Mouse (Mus musculus): ENCODE data around the gene Pmpcb. TPM values are rescaled to one million over a fixed set of nuclear protein-coding genes. Genes with fewer than 3 reads are reported as not detected.
"Not testable (repeated sequence)": the region's sequence is repeated elsewhere in the genome, so short reads cannot be mapped to it uniquely, and the experiment has no call there.

Gene Pmpcb
- polyA plus RNA-seq (2015; fragmentation: Nextera tagmentation; extraction: Ambion mirVana), result 68.8 and 72.4 TPM in 2 replicates

DNA sequence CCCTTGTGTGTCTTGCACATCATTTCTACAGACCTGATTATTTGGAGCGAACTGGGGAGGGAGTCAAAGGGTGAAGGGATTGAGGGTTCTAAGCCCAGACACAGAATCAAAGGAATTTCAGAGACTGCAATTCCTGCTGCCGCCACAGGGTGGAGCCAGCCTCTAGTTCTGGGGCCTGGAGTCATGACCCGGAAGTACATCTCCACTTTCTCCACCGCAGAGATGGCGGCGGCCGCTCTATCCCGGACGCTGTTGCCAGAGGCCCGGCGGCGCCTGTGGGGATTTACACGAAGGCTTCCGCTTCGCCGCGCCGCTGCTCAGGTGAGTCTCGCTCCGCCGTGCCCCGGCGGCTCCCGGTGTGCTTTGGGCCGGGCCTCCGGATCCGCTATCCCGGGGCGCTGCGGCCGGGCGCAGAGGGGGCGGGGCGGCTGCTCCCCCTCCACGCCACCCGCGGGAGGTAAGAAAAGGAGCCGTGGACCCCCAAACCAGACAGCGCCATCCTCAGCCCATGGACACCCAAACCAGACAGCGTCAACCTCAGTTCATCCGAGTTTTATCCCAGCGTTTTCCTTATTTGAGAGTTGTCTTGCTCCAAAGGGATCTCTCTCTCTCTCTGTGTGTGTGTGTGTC, at the start of gene Pmpcb:
Pmpcb (plus strand) TSS at position 186 of the 630 bp plus-strand sequence.
- ATAC-seq, result peak; percentile 86
- under 1% methylated on average over 42 of the region's 42 CpGs for WGBS
- Histone ChIP-seq H3K4me2 (ENCODE audit: low read length) (peak within 1 kb of the TSS; percentile 93), H3K9me3 (replicated peaks; ENCODE audit: control insufficient read depth, low read length, poor library complexity, severe bottlenecking) (no peaks in the 10 kb centered on the region), H3K4me3 (ENCODE audit: low read depth, low read length) (peak within 1 kb of the TSS; percentile 89), H3K27ac (ENCODE audit: low read length) (peak within 1 kb of the TSS; percentile 85), H3K36me3 (ENCODE audit: control insufficient read depth, insufficient read depth, low read length) (peaks cover 7% of the 10 kb centered on the region), H3K4me1 (ENCODE audit: control insufficient read depth, insufficient read depth, low read length) (peaks cover 21% of the 10 kb centered on the region), H3K27me3 (ENCODE audit: control insufficient read depth, insufficient read depth, low read depth, low read length) (no peaks in the 10 kb centered on the region), H3K9ac (ENCODE audit: low read depth, low read length) (peak within 1 kb of the TSS; percentile 96)

DNA sequence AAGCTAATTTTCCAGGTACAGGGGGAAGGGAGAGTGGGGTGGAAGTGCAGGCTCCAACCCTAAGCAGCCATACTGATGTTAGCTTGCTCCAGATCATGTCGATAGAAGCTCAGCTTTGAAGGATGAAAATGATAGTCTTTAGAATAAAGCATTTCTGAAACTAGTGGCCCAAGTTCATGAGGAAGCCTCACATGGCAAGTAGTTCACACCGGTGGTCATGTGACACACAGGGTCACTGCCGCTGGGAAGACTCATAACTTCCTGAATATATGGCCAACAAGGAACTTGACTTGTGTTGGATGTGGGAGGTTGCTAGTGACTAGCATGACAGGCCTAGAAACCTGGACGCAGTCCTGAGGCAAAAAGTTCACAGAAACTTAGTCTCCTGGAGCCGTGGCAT, 44.7 kb upstream of the Pmpcb start:
- Histone ChIP-seq H3K36me3 (ENCODE audit: control insufficient read depth, insufficient read depth, low read length) (no peaks in the 10 kb centered on the region), H3K27me3 (ENCODE audit: control insufficient read depth, insufficient read depth, low read depth, low read length) (no peaks in the 10 kb centered on the region), H3K4me2 (ENCODE audit: low read length) (no peak overlapping the region), H3K27ac (ENCODE audit: low read length) (no peak overlapping the region), H3K4me3 (ENCODE audit: low read depth, low read length) (no peak overlapping the region), H3K9ac (ENCODE audit: low read depth, low read length) (no peak overlapping the region), H3K4me1 (ENCODE audit: control insufficient read depth, insufficient read depth, low read length) (no peaks in the 10 kb centered on the region), H3K9me3 (replicated peaks; ENCODE audit: control insufficient read depth, low read length, poor library complexity, severe bottlenecking) (no peaks in the 10 kb centered on the region)
- WGBS, result 94% methylated on average over 5 of the region's 5 CpGs
- ATAC-seq, result no peak

DNA sequence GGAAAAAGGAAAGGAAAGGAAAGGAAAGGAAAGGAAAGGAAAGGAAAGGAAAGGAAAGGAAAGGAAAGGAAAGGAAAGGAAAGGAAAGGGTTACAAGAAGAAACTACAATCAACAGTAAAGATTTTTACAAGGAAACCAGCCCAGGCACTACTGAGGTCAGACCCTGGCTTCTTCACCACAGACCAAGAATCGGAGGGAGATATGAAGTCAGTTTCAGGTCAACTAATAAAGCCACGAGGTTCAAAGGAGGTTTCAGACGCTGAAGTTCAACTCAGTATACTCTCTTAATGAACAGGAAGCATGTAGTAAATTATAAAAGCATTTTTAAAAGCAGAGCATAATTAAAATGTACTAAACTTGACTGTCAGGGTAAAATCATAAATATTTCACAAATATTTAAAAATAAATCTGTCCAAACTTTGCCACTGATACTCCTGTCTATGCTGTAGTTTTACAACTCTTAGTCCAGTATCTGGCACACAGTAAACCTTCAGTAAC, 43.5 kb upstream of the Pmpcb start:
- Histone ChIP-seq H3K36me3 (ENCODE audit: control insufficient read depth, insufficient read depth, low read length) (no peaks in the 10 kb centered on the region), H3K9me3 (replicated peaks; ENCODE audit: control insufficient read depth, low read length, poor library complexity, severe bottlenecking) (no peaks in the 10 kb centered on the region), H3K4me2 (ENCODE audit: low read length) (no peak overlapping the region), H3K9ac (ENCODE audit: low read depth, low read length) (no peak overlapping the region), H3K27me3 (ENCODE audit: control insufficient read depth, insufficient read depth, low read depth, low read length) (no peaks in the 10 kb centered on the region), H3K27ac (ENCODE audit: low read length) (no peak overlapping the region), H3K4me3 (ENCODE audit: low read depth, low read length) (no peak overlapping the region), H3K4me1 (ENCODE audit: control insufficient read depth, insufficient read depth, low read length) (no peaks in the 10 kb centered on the region)
- no peak for ATAC-seq
- 90% methylated on average over 3 of the region's 3 CpGs for WGBS

DNA sequence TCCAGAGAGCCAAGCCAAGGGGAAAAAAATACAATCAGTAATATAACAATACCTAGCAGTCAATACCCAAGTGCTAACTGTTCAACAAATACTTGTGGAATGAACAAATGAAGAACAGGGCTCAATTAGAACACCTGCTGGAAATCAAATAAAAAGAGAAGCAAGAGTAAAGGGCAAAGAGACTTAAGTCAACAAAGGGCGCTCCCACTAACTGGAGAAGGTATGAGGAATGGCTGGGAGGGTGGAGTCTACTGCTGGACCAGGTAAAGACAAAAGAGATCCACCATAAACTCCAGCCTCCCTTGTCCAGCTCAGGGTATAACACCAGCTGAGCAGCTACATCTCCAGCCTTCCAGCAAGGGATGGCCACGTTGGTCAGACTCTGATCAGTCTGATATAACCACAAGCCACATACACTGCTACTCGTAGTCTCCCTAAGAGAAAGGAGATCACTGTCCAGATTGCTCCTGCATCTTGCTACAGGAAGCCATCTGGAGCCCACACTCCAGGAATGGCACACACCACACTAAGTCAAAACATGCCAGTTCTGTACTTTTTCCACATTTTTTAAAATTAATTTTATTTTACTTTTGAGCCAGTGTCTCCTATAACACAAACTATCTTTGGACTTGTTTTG, 42.0 kb upstream of the Pmpcb start:
- ATAC-seq, result no peak
- H3K4me2 ChIP-seq (ENCODE audit: low read length), result no peak overlapping the region
- H3K4me1 ChIP-seq (ENCODE audit: control insufficient read depth, insufficient read depth, low read length), result peaks cover 2% of the 10 kb centered on the region; the same call in 1 of the 2 replicates
- H3K27ac ChIP-seq (ENCODE audit: low read length), result no peak overlapping the region
- H3K36me3 ChIP-seq (ENCODE audit: control insufficient read depth, insufficient read depth, low read length), result no peaks in the 10 kb centered on the region
- 90% methylated on average over 3 of the region's 3 CpGs for WGBS
- no peaks in the 10 kb centered on the region for H3K27me3 ChIP-seq (ENCODE audit: control insufficient read depth, insufficient read depth, low read depth, low read length)
- no peak overlapping the region for H3K4me3 ChIP-seq (ENCODE audit: low read depth, low read length)
- no peaks in the 10 kb centered on the region for H3K9me3 ChIP-seq (replicated peaks; ENCODE audit: control insufficient read depth, low read length, poor library complexity, severe bottlenecking)
- no peak overlapping the region for H3K9ac ChIP-seq (ENCODE audit: low read depth, low read length)

DNA sequence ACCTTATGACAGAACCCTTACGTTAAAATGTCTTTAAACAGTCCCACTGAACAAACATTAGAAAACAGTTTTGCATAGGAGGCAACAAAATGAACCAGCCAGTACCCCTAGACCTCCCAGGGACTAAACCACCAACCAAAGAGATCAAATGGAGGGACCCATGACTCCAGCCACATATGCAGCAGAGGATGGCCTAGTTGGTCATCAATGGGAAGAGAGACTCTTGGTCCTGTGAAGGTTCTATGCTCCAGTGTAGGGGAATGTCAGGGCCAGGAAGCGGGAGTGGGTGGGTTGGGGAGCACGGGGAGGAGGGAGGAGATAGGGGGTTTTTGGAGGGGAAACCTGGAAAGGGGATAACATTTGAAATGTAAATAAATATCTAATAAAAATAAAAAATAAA, 37.4 kb upstream of the Pmpcb start:
- WGBS, result 89% methylated on average over 3 of the region's 3 CpGs
- not testable (repeated sequence) for H3K36me3 ChIP-seq (ENCODE audit: control insufficient read depth, insufficient read depth, low read length); H3K4me1 ChIP-seq (ENCODE audit: control insufficient read depth, insufficient read depth, low read length); H3K27ac ChIP-seq (ENCODE audit: low read length); H3K4me2 ChIP-seq (ENCODE audit: low read length); H3K27me3 ChIP-seq (ENCODE audit: control insufficient read depth, insufficient read depth, low read depth, low read length); H3K9ac ChIP-seq (ENCODE audit: low read depth, low read length); H3K4me3 ChIP-seq (ENCODE audit: low read depth, low read length); H3K9me3 ChIP-seq (replicated peaks; ENCODE audit: control insufficient read depth, low read length, poor library complexity, severe bottlenecking); ATAC-seq

DNA sequence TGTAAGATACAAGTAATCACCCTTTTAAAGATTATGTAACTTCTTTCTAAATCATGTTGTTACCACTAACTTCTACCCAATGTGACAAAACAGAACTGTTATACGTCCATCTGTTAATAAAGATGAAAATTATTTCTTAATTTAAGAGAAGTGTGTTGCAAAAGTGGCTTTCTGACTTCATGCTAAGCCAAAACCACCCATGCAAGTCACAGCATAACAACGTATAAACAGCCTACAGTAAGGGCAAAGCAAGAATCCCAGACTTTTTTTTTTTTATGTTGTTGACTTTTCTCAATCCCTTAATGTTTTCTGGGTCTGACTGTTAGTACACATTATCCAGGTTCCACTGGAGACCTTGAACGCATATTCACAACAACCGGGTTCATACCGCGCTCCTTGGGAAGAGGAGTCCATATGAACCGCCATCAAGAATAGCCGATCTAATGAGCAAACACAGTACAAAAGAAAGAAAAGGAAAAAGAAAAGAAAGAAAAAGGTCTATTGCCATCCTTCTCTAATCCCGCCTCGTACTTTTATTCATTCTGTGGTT, 36.6 kb upstream of the Pmpcb start:
- Histone ChIP-seq H3K36me3 (ENCODE audit: control insufficient read depth, insufficient read depth, low read length) (no peaks in the 10 kb centered on the region), H3K4me1 (ENCODE audit: control insufficient read depth, insufficient read depth, low read length) (peaks cover 5% of the 10 kb centered on the region), H3K4me2 (ENCODE audit: low read length) (peak overlapping the region; percentile 67), H3K9ac (ENCODE audit: low read depth, low read length) (peak overlapping the region; percentile 10; the same call in 1 of the 2 replicates), H3K27me3 (ENCODE audit: control insufficient read depth, insufficient read depth, low read depth, low read length) (no peaks in the 10 kb centered on the region), H3K4me3 (ENCODE audit: low read depth, low read length) (peak overlapping the region; percentile 76), H3K9me3 (replicated peaks; ENCODE audit: control insufficient read depth, low read length, poor library complexity, severe bottlenecking) (no peaks in the 10 kb centered on the region), H3K27ac (ENCODE audit: low read length) (no peak overlapping the region)
- WGBS, result 7% methylated on average over 10 of the region's 10 CpGs
- no peak for ATAC-seq

DNA sequence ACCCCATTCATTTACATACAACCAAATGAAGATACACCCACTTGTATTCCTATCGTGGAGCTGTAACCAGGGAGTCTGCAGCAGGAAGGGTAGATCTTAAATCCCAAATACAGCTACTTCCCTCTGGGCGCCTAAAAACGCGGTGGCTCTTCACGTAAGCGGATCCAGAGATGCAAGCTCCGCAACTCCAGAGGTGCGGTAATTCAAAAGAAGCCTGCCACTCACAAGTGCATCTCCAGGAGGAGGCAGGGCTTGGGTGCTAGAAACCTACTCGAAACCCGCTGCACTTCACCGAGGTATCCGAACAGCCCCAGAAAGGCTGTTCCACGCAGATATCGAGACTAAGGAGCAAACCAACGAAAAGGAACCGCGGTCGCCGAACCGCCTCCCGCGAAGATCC, 36.0 kb upstream of the Pmpcb start:
- H3K9me3 ChIP-seq (replicated peaks; ENCODE audit: control insufficient read depth, low read length, poor library complexity, severe bottlenecking), result no peaks in the 10 kb centered on the region
- peak overlapping the region; percentile 99 for H3K27ac ChIP-seq (ENCODE audit: low read length)
- H3K4me3 ChIP-seq (ENCODE audit: low read depth, low read length), result peak overlapping the region; percentile 76
- peaks cover 5% of the 10 kb centered on the region for H3K4me1 ChIP-seq (ENCODE audit: control insufficient read depth, insufficient read depth, low read length)
- peak overlapping the region; percentile 67 for H3K4me2 ChIP-seq (ENCODE audit: low read length)
- ATAC-seq, result peak; percentile 89
- peak overlapping the region; percentile 96; the same call in 1 of the 2 replicates for H3K9ac ChIP-seq (ENCODE audit: low read depth, low read length)
- H3K36me3 ChIP-seq (ENCODE audit: control insufficient read depth, insufficient read depth, low read length), result no peaks in the 10 kb centered on the region
- H3K27me3 ChIP-seq (ENCODE audit: control insufficient read depth, insufficient read depth, low read depth, low read length), result no peaks in the 10 kb centered on the region
- under 1% methylated on average over 22 of the region's 22 CpGs for WGBS

DNA sequence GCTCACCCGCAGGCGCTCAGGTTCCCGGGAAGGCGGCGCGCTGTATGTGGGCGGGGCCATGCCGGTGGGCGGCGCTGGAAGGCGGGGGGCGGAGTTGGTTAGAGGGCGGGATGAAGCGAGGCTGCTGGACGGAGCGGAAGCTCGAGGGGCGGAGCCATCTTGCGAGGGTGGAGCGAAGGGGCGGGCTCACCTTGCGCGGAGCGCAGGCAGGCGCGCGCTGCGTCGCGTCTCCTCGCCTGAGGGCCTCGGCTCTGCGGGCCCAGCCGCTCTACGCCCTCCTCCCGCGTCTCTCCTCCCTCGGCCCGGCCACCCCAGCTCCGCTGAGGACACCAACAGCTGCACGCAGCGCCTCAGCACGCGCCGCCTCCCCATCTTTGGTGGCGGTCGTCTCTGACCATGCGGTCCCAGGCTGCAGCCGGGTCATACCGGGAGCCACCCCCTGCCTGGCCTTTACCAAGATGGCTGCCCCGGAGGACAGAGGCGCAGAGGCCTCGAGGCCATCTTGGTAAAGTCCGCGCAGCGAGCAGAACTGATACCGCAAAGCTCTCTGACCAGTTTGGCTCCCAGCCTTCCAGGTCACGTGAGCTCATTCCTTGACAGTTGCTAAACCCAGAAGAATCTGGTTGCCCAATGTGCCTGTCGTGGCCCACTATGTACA, 35.5 kb upstream of the Pmpcb start, which contains the start of gene Napepld:
Napepld (minus strand) TSS at position 46 of the 658 bp plus-strand sequence.
- H3K27ac ChIP-seq (ENCODE audit: low read length), result peak within 1 kb of the TSS; percentile 99
- peak within 1 kb of the TSS; percentile 76 for H3K4me3 ChIP-seq (ENCODE audit: low read depth, low read length)
- no peaks in the 10 kb centered on the region for H3K27me3 ChIP-seq (ENCODE audit: control insufficient read depth, insufficient read depth, low read depth, low read length)
- under 1% methylated on average over 46 of the region's 59 CpGs for WGBS
- no peaks in the 10 kb centered on the region for H3K36me3 ChIP-seq (ENCODE audit: control insufficient read depth, insufficient read depth, low read length)
- peak within 1 kb of the TSS; percentile 96 for H3K9ac ChIP-seq (ENCODE audit: low read depth, low read length)
- peaks cover 5% of the 10 kb centered on the region for H3K4me1 ChIP-seq (ENCODE audit: control insufficient read depth, insufficient read depth, low read length)
- peak; percentile 99 for ATAC-seq
- no peaks in the 10 kb centered on the region for H3K9me3 ChIP-seq (replicated peaks; ENCODE audit: control insufficient read depth, low read length, poor library complexity, severe bottlenecking)
- peak within 1 kb of the TSS; percentile 67 for H3K4me2 ChIP-seq (ENCODE audit: low read length)
